Mouse (Mus musculus) MEL-GATA-1-ER (cell line): Measurements from ENCODE around the gene Phf14.

Experiments used
- DNase-seq: peaks from one replicate; pipeline ENCODE4 v3.0.0-alpha.2; 2012; ENCODE audit warnings: low read depth; ENCODE audit errors: extremely low read depth

Phf14 gene

GRCm38 (mm10) chr6:12020738-12021137 is 113.1 kb downstream of the Phf14 start:
- no peak for DNase-seq

DNA sequence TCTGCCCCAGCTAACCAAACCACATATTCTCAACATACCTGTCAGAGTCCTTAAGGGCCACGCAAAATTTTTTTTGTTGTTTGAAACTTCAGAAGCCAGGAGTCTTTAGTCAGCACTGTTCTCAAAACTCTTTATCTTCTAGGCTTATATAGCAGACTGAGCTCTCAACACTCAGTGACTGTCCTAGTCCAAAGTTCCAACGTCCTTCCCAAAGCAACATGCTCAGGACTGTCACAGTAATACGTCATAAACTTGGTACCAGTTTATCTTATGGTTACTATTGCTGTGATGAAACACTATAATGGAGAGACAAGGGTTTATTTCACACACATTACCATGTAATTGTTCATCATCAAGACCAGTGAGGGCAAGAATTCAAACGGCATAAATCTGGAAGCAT is 113.9 kb downstream of the Phf14 start:
- DNase-seq: no peak

GRCm38 (mm10) chr6:12023395-12023794 is 115.8 kb downstream of the Phf14 start:
- DNase-seq: no peak

DNA sequence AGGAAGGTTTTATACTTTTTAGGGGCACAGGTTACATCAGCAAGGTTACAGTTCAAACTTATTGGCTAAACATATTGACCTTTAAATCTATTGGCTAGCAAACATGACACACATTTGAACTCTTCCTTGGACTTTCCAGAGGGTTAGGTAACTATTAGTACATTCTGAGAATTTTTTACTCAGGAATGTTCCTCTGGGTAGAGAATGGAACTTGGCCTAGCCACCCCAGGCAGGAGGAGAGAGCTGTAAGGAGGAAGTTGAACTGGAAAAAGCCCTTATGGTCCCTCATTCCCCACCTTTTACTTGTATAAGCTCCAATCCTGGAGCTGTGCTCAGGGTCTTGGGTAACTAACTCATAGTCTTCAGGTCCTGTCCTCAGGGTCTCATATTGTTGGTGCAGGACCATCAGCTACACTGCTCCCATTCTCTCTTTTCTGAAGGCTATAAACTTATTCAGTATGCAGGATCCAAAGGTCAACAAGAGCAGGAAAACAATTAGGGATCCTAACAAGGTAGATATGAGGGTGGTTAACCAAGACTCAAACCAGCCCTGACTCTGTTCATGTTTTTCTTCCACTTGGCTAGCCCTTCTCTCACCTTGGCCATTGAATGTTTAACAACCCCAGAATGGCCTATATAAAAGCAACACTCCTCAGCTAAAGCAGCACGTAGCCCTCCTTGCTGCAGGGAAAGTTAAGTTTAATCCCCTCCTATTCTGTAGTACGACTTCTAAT is 119.4 kb downstream of the Phf14 start:
- no peak for DNase-seq

DNA sequence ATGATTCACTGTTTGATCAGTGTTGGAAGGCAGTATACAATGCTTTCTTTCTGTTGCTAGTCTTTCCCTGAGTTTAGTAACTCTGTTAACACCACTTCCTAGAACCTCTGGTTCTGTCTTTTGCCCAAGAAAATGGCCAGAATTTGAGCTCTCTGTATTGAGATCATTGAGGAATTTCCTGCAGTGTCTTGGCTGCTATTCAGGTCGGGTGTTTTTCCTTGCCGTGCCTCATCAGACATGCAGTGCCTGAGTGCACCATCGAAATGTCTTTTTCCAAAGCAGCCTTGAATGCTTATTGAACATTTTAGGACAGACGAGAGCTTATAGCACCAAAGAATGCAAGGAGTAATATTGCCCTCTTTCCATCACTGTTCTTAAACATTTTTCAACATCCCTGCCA is 127.0 kb downstream of the Phf14 start:
- DNase-seq: no peak

DNA sequence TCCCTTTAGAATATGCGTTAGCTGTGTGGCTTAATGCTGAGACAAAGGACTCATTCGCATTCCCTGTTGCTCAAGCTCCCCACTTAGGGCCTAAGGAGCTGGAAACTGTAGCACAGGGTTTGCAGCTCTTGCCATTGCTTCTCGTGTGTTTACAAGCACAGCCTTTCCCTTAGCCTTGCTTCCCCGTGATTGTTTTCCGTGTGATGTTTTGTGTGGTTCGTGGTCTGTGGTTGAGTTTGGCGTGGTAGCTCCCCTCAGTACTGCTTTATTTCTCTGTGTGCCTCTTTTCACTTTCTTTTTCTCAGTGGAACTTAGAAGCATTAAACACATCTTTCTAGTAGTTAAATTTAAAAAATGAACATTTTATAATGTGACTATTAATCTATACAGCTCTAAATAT is 130.7 kb downstream of the Phf14 start:
- no peak for DNase-seq

- DNase-seq: no peak
Observed at GRCm38 (mm10) chr6:12052884-12053283, 145.3 kb downstream of the Phf14 start.

- DNase-seq: no peak
Observed at GRCm38 (mm10) chr6:12054149-12054548, 146.5 kb downstream of the Phf14 start.

DNA sequence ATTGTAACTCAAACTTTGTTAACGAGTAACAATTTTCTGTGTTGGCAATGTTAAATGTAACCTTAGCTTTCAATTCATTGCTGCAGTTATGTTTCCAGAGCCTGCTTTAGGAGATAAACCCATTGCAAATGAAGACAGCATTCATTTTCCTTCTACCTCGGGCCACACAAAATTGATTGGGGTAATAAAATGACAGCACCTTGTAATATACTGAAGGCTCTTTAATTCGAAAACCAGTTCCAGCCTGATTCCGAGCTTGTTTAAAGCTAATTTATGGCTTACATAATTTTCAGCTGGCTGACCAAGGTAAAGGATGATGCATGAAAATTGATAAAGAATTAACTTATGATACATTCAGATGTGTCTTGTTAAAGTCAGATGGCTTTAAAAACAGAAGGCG is 151.1 kb downstream of the Phf14 start:
- DNase-seq: no peak

- no peak for DNase-seq
Observed at GRCm38 (mm10) chr6:12059971-12060370, 152.4 kb downstream of the Phf14 start.

GRCm38 (mm10) chr6:12060452-12061140 is 153.0 kb downstream of the Phf14 start:
- DNase-seq: no peak

DNA sequence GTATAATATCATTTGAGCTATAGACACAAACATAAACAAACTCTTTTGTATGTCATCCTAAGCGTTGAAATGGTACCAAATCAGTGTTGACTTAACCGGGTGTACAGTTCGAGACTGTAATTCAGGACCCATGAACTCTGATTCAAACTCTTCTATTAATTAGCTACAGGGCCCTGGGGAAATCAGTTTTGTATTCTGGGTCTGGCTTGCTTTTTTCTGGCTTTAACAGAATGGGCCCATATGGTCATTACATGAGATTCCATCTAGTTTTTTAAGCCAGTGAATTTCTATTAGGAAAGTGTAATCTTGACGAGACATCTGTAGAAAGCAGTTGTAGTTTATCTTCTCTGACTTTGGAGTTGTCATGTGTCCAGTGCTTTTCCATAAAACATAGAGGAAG is 160.3 kb downstream of the Phf14 start:
- no peak for DNase-seq

GRCm38 (mm10) chr6:12069357-12069756 is 161.7 kb downstream of the Phf14 start:
- DNase-seq: no peak

DNA sequence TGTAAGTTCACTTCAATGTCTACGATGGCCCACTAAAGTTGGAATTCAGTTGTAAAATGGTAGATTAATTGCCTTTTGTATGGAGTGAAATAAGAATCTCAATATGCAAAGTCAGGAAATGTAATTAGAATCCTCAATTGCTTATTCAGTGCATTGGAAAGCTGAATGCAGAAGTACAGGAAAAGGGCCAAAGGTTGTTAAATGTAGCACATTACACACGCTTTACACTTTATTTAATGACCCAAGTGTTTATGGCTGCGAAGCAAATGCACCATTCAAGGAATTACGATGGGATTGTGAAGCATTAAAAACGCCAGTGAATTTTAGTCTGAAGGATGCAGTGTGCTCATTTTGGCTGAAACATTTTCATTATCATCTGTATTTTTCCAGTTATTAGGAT is 167.0 kb downstream of the Phf14 start:
- no peak for DNase-seq

DNA sequence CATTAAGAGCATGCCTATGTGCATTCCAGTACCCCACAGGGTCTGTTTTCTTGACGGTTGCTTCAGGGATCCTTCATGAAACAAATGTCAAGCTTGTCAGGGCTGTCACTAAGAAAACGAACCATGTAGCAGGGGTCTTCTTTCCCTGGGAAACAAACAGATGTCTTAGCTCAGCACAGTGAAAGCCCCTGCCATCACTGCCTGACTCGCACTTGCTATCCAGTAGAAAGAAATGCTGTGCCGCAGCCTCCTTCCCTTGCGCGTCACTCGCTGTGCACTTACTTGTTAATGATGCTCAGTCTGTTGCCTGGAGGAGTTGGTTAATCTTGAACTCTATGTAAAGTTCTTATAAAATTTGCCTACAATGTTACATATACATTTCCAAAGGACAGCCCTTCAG is 169.7 kb downstream of the Phf14 start:
- DNase-seq: no peak

- no peak for DNase-seq
Observed at GRCm38 (mm10) chr6:12077880-12078618, 170.4 kb downstream of the Phf14 start.

DNA sequence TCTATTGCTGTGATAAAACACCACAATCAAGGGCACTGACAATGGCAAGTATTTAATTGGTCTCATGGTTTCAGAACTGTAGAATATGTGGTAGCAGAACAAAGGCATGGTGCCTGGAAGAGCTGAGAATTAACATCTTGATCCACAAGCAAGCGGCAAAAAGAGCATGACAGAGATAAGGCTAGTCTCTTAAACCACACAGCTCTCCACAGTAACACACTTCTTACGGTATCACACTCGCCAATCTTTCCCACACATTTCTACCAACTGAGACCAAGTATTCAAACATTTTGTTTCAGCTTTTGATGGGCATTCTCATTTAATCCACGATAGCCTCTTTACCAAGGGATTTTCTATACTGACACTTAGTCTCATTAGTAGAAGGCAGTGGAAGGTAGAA is 171.7 kb downstream of the Phf14 start:
- no peak for DNase-seq

DNA sequence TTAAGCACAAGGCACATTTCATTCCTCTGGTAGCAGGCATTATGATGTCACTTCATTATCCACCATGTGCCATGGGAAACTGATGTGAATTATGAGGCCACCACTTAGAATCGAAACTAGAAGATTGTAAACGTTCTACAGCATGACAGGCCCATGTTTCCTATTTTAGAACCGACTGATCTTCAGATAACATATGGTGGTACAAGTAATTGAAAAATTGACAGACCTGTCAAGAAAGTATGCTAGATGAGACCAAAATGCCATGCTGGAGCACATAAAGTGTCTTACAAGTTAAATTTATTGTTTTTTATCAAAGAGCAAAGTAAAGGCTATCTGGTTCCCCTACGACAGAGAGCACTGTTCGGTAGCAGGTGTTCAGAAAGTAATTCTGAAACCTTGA is 172.8 kb downstream of the Phf14 start:
- DNase-seq: no peak

GRCm38 (mm10) chr6:12081722-12082121 is 174.1 kb downstream of the Phf14 start:
- no peak for DNase-seq

- no peak for DNase-seq
Observed at GRCm38 (mm10) chr6:12082125-12082524, 174.5 kb downstream of the Phf14 start.

- no peak for DNase-seq
Observed at GRCm38 (mm10) chr6:12082531-12083216, 175.1 kb downstream of the Phf14 start.

- no peak for DNase-seq
Observed at GRCm38 (mm10) chr6:12084721-12085120, 177.1 kb downstream of the Phf14 start.
